Mouse (Mus musculus) small intestine, adult 2 months (tissue): Measurements from ENCODE around the gene Plbd1. TPM values are rescaled to one million over a fixed set of nuclear protein-coding genes. Genes with fewer than 3 reads are reported as not detected.

Source experiments
- H3K27ac ChIP-seq: fragments of 200-500 bp; 2 replicates; pipeline ENCODE4 v1.5.1; 2012; ENCODE audit warnings: low read depth, low read length, control low read depth, inconsistent platforms; ENCODE audit not compliant: insufficient read depth
- H3K27me3 ChIP-seq: fragments of 200-500 bp; 2 replicates; pipeline ENCODE4 v1.6.1; 2012; ENCODE audit warnings: mild to moderate bottlenecking, moderate library complexity, low read length, inconsistent platforms; ENCODE audit not compliant: control insufficient read depth, insufficient read depth
- H3K36me3 ChIP-seq: fragments of 200-500 bp; 2 replicates; pipeline ENCODE4 v1.6.1; 2012; ENCODE audit warnings: mild to moderate bottlenecking, low read length, control low read depth, inconsistent platforms; ENCODE audit not compliant: control insufficient read depth, insufficient read depth
- H3K4me1 ChIP-seq: fragments of 200-500 bp; 2 replicates; pipeline ENCODE4 v1.6.1; 2012; ENCODE audit warnings: low read length, inconsistent platforms, mixed read lengths; ENCODE audit not compliant: control insufficient read depth, insufficient read depth, insufficient read length
- H3K4me3 ChIP-seq: fragments of 200-500 bp; 2 replicates; pipeline ENCODE4 v1.5.1; 2012; ENCODE audit warnings: low read depth, mild to moderate bottlenecking, control low read depth, inconsistent platforms, low read length, moderate library complexity
- CTCF ChIP-seq: fragments of 200-500 bp; IDR thresholded peaks from 2 replicates; pipeline ENCODE4 v1.5.1; 2012; ENCODE audit warnings: low read depth, mild to moderate bottlenecking, control low read depth, inconsistent platforms, low read length, moderate library complexity, mixed read lengths; ENCODE audit not compliant: insufficient replicate concordance, insufficient read length; ENCODE audit errors: extremely low read depth
- POLR2A ChIP-seq: fragments of 200-500 bp; IDR thresholded peaks from 2 replicates; pipeline ENCODE4 v1.6.1; 2012; ENCODE audit warnings: low read depth, mild to moderate bottlenecking, control low read depth, inconsistent platforms, low read length, moderate library complexity
- WGBS: fragments of 180-500 bp; shearing (Covaris S2); methylation state at CpG from one replicate; pipeline ENCODE4 v1.1.7; 2018; 5-methylcytosine and 5-hydroxymethylcytosine counted together
- polyA plus RNA-seq: library from polyadenylated mRNA; depleted of rRNA; stranded (reverse); fragments of >200 nt; gene quantifications from 2 replicates; pipeline ENCODE4 v1.2.3, GENCODE M21; 2012; rRNA removed

Plbd1 gene
- polyA plus RNA-seq, 1 experiment: 84.9 TPM

- WGBS: 97% methylated on average over 17 of the region's 17 CpGs
- no peak overlapping the region for H3K27ac ChIP-seq
- H3K27me3 ChIP-seq: no peaks in the 10 kb centered on the region
- H3K4me1 ChIP-seq: no peaks in the 10 kb centered on the region
- no peak for TF ChIP-seq POLR2A
- no peak for TF ChIP-seq CTCF
- peaks cover 38% of the 10 kb centered on the region for H3K36me3 ChIP-seq
- H3K4me3 ChIP-seq: no peak overlapping the region
Observed at GRCm38 (mm10) chr6:136611351-136612215, 50.1 kb downstream of the Plbd1 start.

GRCm38 (mm10) chr6:136602601-136603000 lies 59.1 kb downstream of the Plbd1 start:
- Histone ChIP-seq H3K4me3 (no peak overlapping the region), H3K36me3 (peaks cover 74% of the 10 kb centered on the region), H3K27ac (no peak overlapping the region), H3K4me1 (no peaks in the 10 kb centered on the region), H3K27me3 (no peaks in the 10 kb centered on the region)
- TF ChIP-seq CTCF (no peak), POLR2A (no peak)
- WGBS: 77% methylated on average over 7 of the region's 7 CpGs

DNA sequence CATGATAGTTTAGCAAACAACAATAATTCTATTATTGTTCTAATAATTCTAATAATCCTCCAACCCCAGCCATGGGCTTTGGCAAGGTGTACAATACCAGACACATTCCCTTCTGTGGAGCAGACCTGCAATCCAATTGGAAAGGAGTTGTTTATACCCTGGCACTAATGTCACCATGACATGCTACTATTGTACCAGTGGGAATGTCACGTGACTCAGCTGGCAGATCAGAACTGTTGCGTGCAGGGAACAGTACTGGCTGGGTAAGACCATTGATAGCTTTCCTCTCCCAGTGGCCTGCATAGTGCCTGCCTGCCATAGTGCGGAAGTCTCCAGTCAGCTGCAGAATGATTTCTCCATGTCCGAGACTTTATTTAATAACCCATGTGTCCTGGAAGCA lies 67.2 kb downstream of the Plbd1 start:
- Histone ChIP-seq H3K36me3 (peaks cover 61% of the 10 kb centered on the region), H3K27me3 (no peaks in the 10 kb centered on the region), H3K4me1 (no peaks in the 10 kb centered on the region), H3K4me3 (no peak overlapping the region), H3K27ac (no peak overlapping the region)
- WGBS: 95% methylated on average over 4 of the region's 4 CpGs
- no peak for TF ChIP-seq POLR2A
- TF ChIP-seq CTCF: no peak

GRCm38 (mm10) chr6:136590739-136591138 lies 71.0 kb downstream of the Plbd1 start:
- no peak overlapping the region for H3K4me3 ChIP-seq
- TF ChIP-seq POLR2A (no peak), CTCF (no peak)
- no peaks in the 10 kb centered on the region for H3K4me1 ChIP-seq
- WGBS: 91% methylated on average over 4 of the region's 4 CpGs
- H3K27ac ChIP-seq: no peak overlapping the region
- no peaks in the 10 kb centered on the region for H3K27me3 ChIP-seq
- H3K36me3 ChIP-seq: peaks cover 55% of the 10 kb centered on the region

DNA sequence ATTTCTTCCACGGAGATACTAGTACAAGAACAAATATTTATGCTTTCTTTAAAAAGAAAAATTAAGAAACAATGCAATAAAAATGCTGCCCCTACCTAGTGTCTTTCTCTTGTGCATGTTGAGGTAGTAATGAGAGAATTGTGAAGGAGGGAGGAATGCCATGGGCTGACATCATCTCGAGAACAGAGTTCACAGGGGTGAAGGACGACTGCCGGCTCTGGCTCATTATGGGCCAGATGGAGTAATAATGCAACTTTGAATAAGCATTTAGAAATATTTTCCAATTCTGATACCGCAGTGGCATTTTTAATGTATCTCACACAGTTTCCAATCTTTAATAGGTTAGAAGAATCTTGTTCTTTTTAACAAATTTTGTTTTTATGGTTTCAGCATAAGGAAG lies 95.7 kb downstream of the Plbd1 start:
- 86% methylated on average over 5 of the region's 5 CpGs for WGBS
- Histone ChIP-seq H3K36me3 (peaks cover 59% of the 10 kb centered on the region), H3K27ac (no peak overlapping the region), H3K27me3 (no peaks in the 10 kb centered on the region), H3K4me1 (no peaks in the 10 kb centered on the region), H3K4me3 (no peak overlapping the region)
- TF ChIP-seq CTCF: no peak
- TF ChIP-seq POLR2A: no peak

Other genes starting within 250 kb of the Plbd1 start
- gene E330021D16Rik, start 246.4 kb downstream of the Plbd1 start, polyA plus RNA-seq: not detected in 2 replicates
- 9.4 and 19.0 TPM in 2 replicates for gene Atf7ip, start 155.8 kb downstream of the Plbd1 start, polyA plus RNA-seq
- 26.6 and 69.2 TPM in 2 replicates for gene Gucy2c, start 119.8 kb upstream of the Plbd1 start, polyA plus RNA-seq
- 2.0 and 3.9 TPM in 2 replicates for gene Hist4h4, start 142.5 kb upstream of the Plbd1 start, polyA plus RNA-seq
- 401 and 773 TPM in 2 replicates for gene H2afj, start 146.3 kb upstream of the Plbd1 start, polyA plus RNA-seq
- gene BC049715, start 165.7 kb upstream of the Plbd1 start, polyA plus RNA-seq: 0.28 and 0.56 TPM in 2 replicates
- gene Wbp11, start 166.3 kb upstream of the Plbd1 start, polyA plus RNA-seq: 16.0 and 32.0 TPM in 2 replicates
- gene Smco3, start 173.5 kb upstream of the Plbd1 start, polyA plus RNA-seq: not detected in 2 replicates
- 0.04 and 0.11 TPM in 2 replicates for gene Art4, start 195.8 kb upstream of the Plbd1 start, polyA plus RNA-seq
- 76.2 and 91.8 TPM in 2 replicates for gene Mgp, start 213.9 kb upstream of the Plbd1 start, polyA plus RNA-seq